Mouse (Mus musculus): ENCODE data around the gene Ppp6r2. TPM values are rescaled to one million over a fixed set of nuclear protein-coding genes. Genes with fewer than 3 reads are reported as not detected.

The Ppp6r2 gene
- polyA plus RNA-seq, 1 experiment = 23.0 TPM

GRCm38 (mm10) chr15:89178260-89178860, 33.0 kb upstream of the Ppp6r2 start:
- H3K27ac ChIP-seq (replicated peaks; ENCODE audit: low read depth, low read length) = peak overlapping the region; percentile 53
- H3K4me1 ChIP-seq (ENCODE audit: control insufficient read depth, insufficient read depth, insufficient read length, low read length) = peaks cover 17% of the 10 kb centered on the region
- H3K4me3 ChIP-seq (ENCODE audit: insufficient read depth, low read depth, low read length) = peak overlapping the region; percentile 61; the same call in 1 of the 2 replicates

- peaks cover 17% of the 10 kb centered on the region for H3K4me1 ChIP-seq (ENCODE audit: control insufficient read depth, insufficient read depth, insufficient read length, low read length)
- H3K27ac ChIP-seq (replicated peaks; ENCODE audit: low read depth, low read length) = peak overlapping the region; percentile 53
- H3K4me3 ChIP-seq (ENCODE audit: insufficient read depth, low read depth, low read length) = peak overlapping the region; percentile 61
These were observed 32.3 kb upstream of the Ppp6r2 start for GRCm38 (mm10) chr15:89178954-89179629.

- H3K4me3 ChIP-seq (ENCODE audit: insufficient read depth, low read depth, low read length) = peak overlapping the region; percentile 61
- peaks cover 17% of the 10 kb centered on the region for H3K4me1 ChIP-seq (ENCODE audit: control insufficient read depth, insufficient read depth, insufficient read length, low read length)
- peak overlapping the region; percentile 53 for H3K27ac ChIP-seq (replicated peaks; ENCODE audit: low read depth, low read length)
These were observed 31.8 kb upstream of the Ppp6r2 start for GRCm38 (mm10) chr15:89179630-89179964.

GRCm38 (mm10) chr15:89180081-89180541, 31.2 kb upstream of the Ppp6r2 start:
- peak overlapping the region; percentile 53 for H3K27ac ChIP-seq (replicated peaks; ENCODE audit: low read depth, low read length)
- peaks cover 17% of the 10 kb centered on the region for H3K4me1 ChIP-seq (ENCODE audit: control insufficient read depth, insufficient read depth, insufficient read length, low read length)
- H3K4me3 ChIP-seq (ENCODE audit: insufficient read depth, low read depth, low read length) = peak overlapping the region; percentile 61

GRCm38 (mm10) chr15:89180571-89181229, 30.7 kb upstream of the Ppp6r2 start, which contains the start of gene Plxnb2:
Gene Plxnb2 (minus strand): TSS chr15:89180788.
- Histone ChIP-seq H3K4me3 (ENCODE audit: insufficient read depth, low read depth, low read length) (peak within 1 kb of the TSS; percentile 61), H3K4me1 (ENCODE audit: control insufficient read depth, insufficient read depth, insufficient read length, low read length) (peaks cover 17% of the 10 kb centered on the region), H3K27ac (replicated peaks; ENCODE audit: low read depth, low read length) (peak within 1 kb of the TSS; percentile 53)

- H3K27ac ChIP-seq (replicated peaks; ENCODE audit: low read depth, low read length) = no peak overlapping the region
- peaks cover 15% of the 10 kb centered on the region for H3K4me1 ChIP-seq (ENCODE audit: control insufficient read depth, insufficient read depth, insufficient read length, low read length)
- no peak overlapping the region for H3K4me3 ChIP-seq (ENCODE audit: insufficient read depth, low read depth, low read length)
These were observed 29.6 kb upstream of the Ppp6r2 start for GRCm38 (mm10) chr15:89181561-89182270.

- Histone ChIP-seq H3K27ac (replicated peaks; ENCODE audit: low read depth, low read length) (0 out of 2 replicates have a peak overlapping the region, but pooled peaks have one; percentile 11), H3K4me1 (ENCODE audit: control insufficient read depth, insufficient read depth, insufficient read length, low read length) (peaks cover 9% of the 10 kb centered on the region), H3K4me3 (ENCODE audit: insufficient read depth, low read depth, low read length) (no peak overlapping the region)
These were observed 29.0 kb upstream of the Ppp6r2 start for GRCm38 (mm10) chr15:89182328-89182741.

- Histone ChIP-seq H3K4me3 (ENCODE audit: insufficient read depth, low read depth, low read length) (no peak overlapping the region), H3K4me1 (ENCODE audit: control insufficient read depth, insufficient read depth, insufficient read length, low read length) (peaks cover 8% of the 10 kb centered on the region; the same call in 1 of the 2 replicates), H3K27ac (replicated peaks; ENCODE audit: low read depth, low read length) (no peak overlapping the region)
These were observed 28.5 kb upstream of the Ppp6r2 start for GRCm38 (mm10) chr15:89182842-89183241.

GRCm38 (mm10) chr15:89184141-89184936, 27.0 kb upstream of the Ppp6r2 start:
- no peak overlapping the region for H3K27ac ChIP-seq (replicated peaks; ENCODE audit: low read depth, low read length)
- H3K4me3 ChIP-seq (ENCODE audit: insufficient read depth, low read depth, low read length) = no peak overlapping the region
- H3K4me1 ChIP-seq (ENCODE audit: control insufficient read depth, insufficient read depth, insufficient read length, low read length) = 0 out of 2 replicates have a peak, but pooled peaks cover 4% of the 10 kb centered on the region

GRCm38 (mm10) chr15:89184937-89185227, 26.5 kb upstream of the Ppp6r2 start:
- Histone ChIP-seq H3K4me1 (ENCODE audit: control insufficient read depth, insufficient read depth, insufficient read length, low read length) (0 out of 2 replicates have a peak, but pooled peaks cover 4% of the 10 kb centered on the region), H3K27ac (replicated peaks; ENCODE audit: low read depth, low read length) (no peak overlapping the region), H3K4me3 (ENCODE audit: insufficient read depth, low read depth, low read length) (no peak overlapping the region)

- peak overlapping the region; percentile 92 for H3K4me3 ChIP-seq (ENCODE audit: insufficient read depth, low read depth, low read length)
- H3K4me1 ChIP-seq (ENCODE audit: control insufficient read depth, insufficient read depth, insufficient read length, low read length) = peaks cover 4% of the 10 kb centered on the region; the same call in 1 of the 2 replicates
- H3K27ac ChIP-seq (replicated peaks; ENCODE audit: low read depth, low read length) = no peak overlapping the region
These were observed 16.1 kb upstream of the Ppp6r2 start for GRCm38 (mm10) chr15:89195261-89195681.

- H3K4me1 ChIP-seq (ENCODE audit: control insufficient read depth, insufficient read depth, insufficient read length, low read length) = peaks cover 4% of the 10 kb centered on the region; the same call in 1 of the 2 replicates
- peak overlapping the region; percentile 92 for H3K4me3 ChIP-seq (ENCODE audit: insufficient read depth, low read depth, low read length)
- H3K27ac ChIP-seq (replicated peaks; ENCODE audit: low read depth, low read length) = peak overlapping the region; percentile 92
These were observed 15.6 kb upstream of the Ppp6r2 start for GRCm38 (mm10) chr15:89195690-89196312.

- peaks cover 4% of the 10 kb centered on the region; the same call in 1 of the 2 replicates for H3K4me1 ChIP-seq (ENCODE audit: control insufficient read depth, insufficient read depth, insufficient read length, low read length)
- H3K4me3 ChIP-seq (ENCODE audit: insufficient read depth, low read depth, low read length) = peak within 1 kb of the TSS; percentile 92
- H3K27ac ChIP-seq (replicated peaks; ENCODE audit: low read depth, low read length) = peak within 1 kb of the TSS; percentile 92
These were observed 15.0 kb upstream of the Ppp6r2 start, which contains the start of gene Dennd6b for GRCm38 (mm10) chr15:89196313-89196706. Gene Dennd6b (minus strand): TSS chr15:89196496.

- Histone ChIP-seq H3K27ac (replicated peaks; ENCODE audit: low read depth, low read length) (peak overlapping the region; percentile 60), H3K4me3 (ENCODE audit: insufficient read depth, low read depth, low read length) (peak overlapping the region; percentile 92), H3K4me1 (ENCODE audit: control insufficient read depth, insufficient read depth, insufficient read length, low read length) (peaks cover 4% of the 10 kb centered on the region; the same call in 1 of the 2 replicates)
These were observed 14.3 kb upstream of the Ppp6r2 start for GRCm38 (mm10) chr15:89197056-89197455.
